Mouse (Mus musculus): Measurements from ENCODE around the gene Fabp1. TPM values are rescaled to one million over a fixed set of nuclear protein-coding genes. Genes with fewer than 3 reads are reported as not detected.

Fabp1 gene
- polyA plus RNA-seq, 1 experiment = not detected

DNA sequence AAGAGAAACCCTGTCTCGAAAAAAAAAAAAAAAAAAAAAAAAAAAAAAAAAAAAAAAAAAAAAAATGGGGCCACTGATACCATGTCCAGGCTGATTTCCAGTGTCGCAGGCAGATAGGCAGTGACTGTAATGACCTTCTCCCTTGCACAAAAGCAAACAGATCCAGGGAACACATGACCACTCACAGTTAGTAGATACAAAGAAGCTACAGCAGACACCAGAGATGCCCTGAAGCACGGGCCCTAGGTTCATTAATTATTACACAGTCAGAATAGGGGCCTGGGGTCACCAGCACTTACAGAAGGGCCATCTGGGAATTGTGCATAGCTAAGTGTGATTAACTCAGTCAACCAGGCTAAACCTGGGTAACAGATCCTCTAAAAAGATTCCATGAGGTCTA, 36.3 kb downstream of the Fabp1 start:
- Histone ChIP-seq H3K4me3 (replicated peaks) (no peak overlapping the region), H3K36me3 (replicated peaks; ENCODE audit: low read length) (no peaks in the 10 kb centered on the region), H3K4me1 (peaks cover 6% of the 10 kb centered on the region; the same call in 1 of the 2 replicates), H3K27me3 (replicated peaks) (peaks cover 15% of the 10 kb centered on the region), H3K9me3 (no peaks in the 10 kb centered on the region)
- TF ChIP-seq GATA1 (IDR thresholded peaks at IDR 0.05; ENCODE audit: borderline replicate concordance, low read length) (no peak), FLI1 (IDR thresholded peaks at IDR 0.05; ENCODE audit: low read length) (no peak)

DNA sequence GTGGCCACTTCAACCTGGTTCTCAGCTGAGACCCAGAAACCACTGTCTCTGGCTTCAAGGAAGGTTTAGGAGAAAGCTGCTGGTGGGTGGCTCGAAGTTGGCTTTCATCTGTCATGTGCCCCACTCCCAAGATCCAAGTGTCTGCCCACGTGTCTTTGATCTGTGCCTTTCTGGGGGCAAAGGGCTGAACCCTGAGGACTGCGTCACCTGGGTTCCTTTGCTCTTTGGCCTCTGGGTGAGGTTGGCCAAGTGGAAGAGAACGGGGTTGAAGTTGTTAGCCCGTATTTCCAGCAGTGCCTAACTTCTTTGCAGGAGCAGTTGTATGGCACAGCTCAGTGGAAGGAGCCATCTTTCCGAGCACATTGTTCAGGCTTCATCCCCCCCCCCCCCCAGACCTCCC, 36.9 kb downstream of the Fabp1 start:
- H3K36me3 ChIP-seq (replicated peaks; ENCODE audit: low read length) = no peaks in the 10 kb centered on the region
- H3K4me1 ChIP-seq = peaks cover 6% of the 10 kb centered on the region; the same call in 1 of the 2 replicates
- H3K4me3 ChIP-seq (replicated peaks) = no peak overlapping the region
- H3K27me3 ChIP-seq (replicated peaks) = peaks cover 19% of the 10 kb centered on the region
- no peaks in the 10 kb centered on the region for H3K9me3 ChIP-seq
- TF ChIP-seq GATA1 (IDR thresholded peaks at IDR 0.05; ENCODE audit: borderline replicate concordance, low read length) (no peak), FLI1 (IDR thresholded peaks at IDR 0.05; ENCODE audit: low read length) (no peak)

GRCm38 (mm10) chr6:71237031-71237431, 37.4 kb downstream of the Fabp1 start:
- Histone ChIP-seq H3K36me3 (replicated peaks; ENCODE audit: low read length) (no peaks in the 10 kb centered on the region), H3K27me3 (replicated peaks) (peaks cover 19% of the 10 kb centered on the region), H3K4me1 (peaks cover 6% of the 10 kb centered on the region; the same call in 1 of the 2 replicates), H3K4me3 (replicated peaks) (no peak overlapping the region), H3K9me3 (no peaks in the 10 kb centered on the region)
- TF ChIP-seq GATA1 (IDR thresholded peaks at IDR 0.05; ENCODE audit: borderline replicate concordance, low read length) (no peak), FLI1 (IDR thresholded peaks at IDR 0.05; ENCODE audit: low read length) (no peak)

GRCm38 (mm10) chr6:71239069-71239750, 39.6 kb downstream of the Fabp1 start:
- Histone ChIP-seq H3K4me3 (replicated peaks) (no peak overlapping the region), H3K27me3 (replicated peaks) (peaks cover 23% of the 10 kb centered on the region), H3K4me1 (peaks cover 6% of the 10 kb centered on the region; the same call in 1 of the 2 replicates), H3K9me3 (no peaks in the 10 kb centered on the region), H3K36me3 (replicated peaks; ENCODE audit: low read length) (no peaks in the 10 kb centered on the region)
- TF ChIP-seq GATA1 (IDR thresholded peaks at IDR 0.05; ENCODE audit: borderline replicate concordance, low read length) (no peak), FLI1 (IDR thresholded peaks at IDR 0.05; ENCODE audit: low read length) (no peak)

DNA sequence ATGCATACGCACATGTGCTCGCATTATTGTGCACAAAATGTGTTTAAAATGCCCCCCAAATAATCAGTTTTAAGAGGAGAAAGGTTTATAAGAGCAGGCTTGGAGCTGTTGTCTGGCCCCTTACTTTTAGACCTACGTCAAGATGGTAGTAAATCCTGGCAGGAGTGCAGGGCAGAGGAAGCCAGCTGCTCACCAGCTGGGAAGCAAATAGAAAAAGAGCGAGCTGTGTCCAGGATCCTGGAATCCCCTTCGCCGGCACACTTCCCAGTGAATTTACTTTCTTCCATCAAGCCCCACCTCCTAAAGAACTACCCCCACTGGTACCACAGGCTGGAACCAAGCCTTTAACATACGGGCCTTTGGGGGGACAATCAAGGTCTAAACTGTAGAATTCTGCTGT, 41.2 kb downstream of the Fabp1 start:
- no peaks in the 10 kb centered on the region; the same call in 1 of the 2 replicates for H3K4me1 ChIP-seq
- H3K36me3 ChIP-seq (replicated peaks; ENCODE audit: low read length) = no peaks in the 10 kb centered on the region
- H3K9me3 ChIP-seq = no peaks in the 10 kb centered on the region
- no peak overlapping the region for H3K4me3 ChIP-seq (replicated peaks)
- H3K27me3 ChIP-seq (replicated peaks) = peaks cover 18% of the 10 kb centered on the region
- TF ChIP-seq GATA1 (IDR thresholded peaks at IDR 0.05; ENCODE audit: borderline replicate concordance, low read length) = no peak
- TF ChIP-seq FLI1 (IDR thresholded peaks at IDR 0.05; ENCODE audit: low read length) = no peak

GRCm38 (mm10) chr6:71242811-71243210, 43.2 kb downstream of the Fabp1 start:
- no peak overlapping the region for H3K4me3 ChIP-seq (replicated peaks)
- no peak for TF ChIP-seq FLI1 (IDR thresholded peaks at IDR 0.05; ENCODE audit: low read length)
- peaks cover 16% of the 10 kb centered on the region for H3K27me3 ChIP-seq (replicated peaks)
- no peaks in the 10 kb centered on the region; the same call in 1 of the 2 replicates for H3K4me1 ChIP-seq
- H3K9me3 ChIP-seq = peaks cover 4% of the 10 kb centered on the region; the same call in 1 of the 2 replicates
- H3K36me3 ChIP-seq (replicated peaks; ENCODE audit: low read length) = no peaks in the 10 kb centered on the region

DNA sequence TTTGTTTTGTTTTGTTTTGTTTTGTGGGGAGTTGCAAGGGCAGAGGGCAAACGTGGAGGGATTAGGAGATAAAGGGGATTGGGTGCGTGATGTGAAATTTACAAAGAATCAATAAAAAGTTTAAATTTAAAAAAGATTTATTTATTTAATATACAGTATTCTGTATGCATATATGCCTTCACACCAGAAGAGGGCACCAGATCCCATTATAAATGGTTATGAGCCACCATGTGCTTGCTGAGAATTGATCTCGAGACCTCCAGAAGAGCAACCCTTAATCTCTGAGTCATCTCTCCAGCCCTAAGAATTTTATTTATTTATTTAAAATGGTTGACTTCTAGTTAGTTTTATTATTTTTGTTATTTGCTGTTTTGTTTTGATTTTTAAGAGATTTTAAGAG, 43.6 kb downstream of the Fabp1 start:
- H3K27me3 ChIP-seq (replicated peaks) = peaks cover 15% of the 10 kb centered on the region
- H3K4me1 ChIP-seq = no peaks in the 10 kb centered on the region; the same call in 1 of the 2 replicates
- TF ChIP-seq GATA1 (IDR thresholded peaks at IDR 0.05; ENCODE audit: borderline replicate concordance, low read length) (no peak), FLI1 (IDR thresholded peaks at IDR 0.05; ENCODE audit: low read length) (no peak)
- H3K4me3 ChIP-seq (replicated peaks) = no peak overlapping the region
- H3K36me3 ChIP-seq (replicated peaks; ENCODE audit: low read length) = no peaks in the 10 kb centered on the region
- peaks cover 4% of the 10 kb centered on the region; the same call in 1 of the 2 replicates for H3K9me3 ChIP-seq

DNA sequence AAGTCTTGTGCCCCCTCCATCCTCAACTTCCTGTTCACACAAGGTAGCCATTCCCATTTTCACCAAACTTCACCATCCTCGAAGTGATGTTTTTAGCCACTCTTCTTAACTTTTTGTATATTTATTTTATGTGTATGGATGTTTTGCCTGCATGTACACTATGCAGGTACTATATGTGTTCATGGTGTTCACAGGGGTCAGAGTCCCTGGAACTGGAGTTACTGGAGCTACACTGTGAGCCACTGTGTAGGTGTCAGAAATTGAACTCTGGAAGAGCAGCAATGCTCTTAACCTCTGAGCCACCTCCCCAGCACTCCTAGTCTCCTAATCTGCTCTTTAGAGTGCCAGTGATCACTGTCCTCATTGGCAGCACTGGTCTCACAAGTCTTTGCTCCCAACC, 48.8 kb downstream of the Fabp1 start:
- no peaks in the 10 kb centered on the region for H3K36me3 ChIP-seq (replicated peaks; ENCODE audit: low read length)
- peaks cover 17% of the 10 kb centered on the region for H3K27me3 ChIP-seq (replicated peaks)
- peaks cover 4% of the 10 kb centered on the region; the same call in 1 of the 2 replicates for H3K9me3 ChIP-seq
- no peak overlapping the region for H3K4me3 ChIP-seq (replicated peaks)
- TF ChIP-seq GATA1 (IDR thresholded peaks at IDR 0.05; ENCODE audit: borderline replicate concordance, low read length) (no peak), FLI1 (IDR thresholded peaks at IDR 0.05; ENCODE audit: low read length) (no peak)
- peaks cover 5% of the 10 kb centered on the region; the same call in 1 of the 2 replicates for H3K4me1 ChIP-seq

DNA sequence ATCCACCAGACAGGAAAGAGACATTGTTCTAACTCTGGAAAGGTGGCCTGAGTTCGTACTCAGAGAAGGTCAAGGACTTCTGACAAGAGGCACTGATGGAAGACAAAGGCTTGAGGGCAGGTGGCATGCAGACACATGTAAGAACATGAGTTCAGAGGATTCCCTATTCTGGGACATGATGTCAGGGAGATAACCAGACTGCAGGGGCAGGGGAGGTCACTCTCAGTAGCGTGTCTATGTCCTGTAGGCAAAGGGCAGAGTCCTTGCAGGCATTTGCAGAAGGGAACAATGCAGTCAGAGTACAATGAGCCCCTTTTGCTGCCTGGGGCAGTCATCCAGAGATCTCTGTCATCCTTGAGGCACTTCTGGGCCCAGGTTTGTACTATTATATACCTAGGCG, 50.0 kb downstream of the Fabp1 start:
- H3K4me1 ChIP-seq = peaks cover 5% of the 10 kb centered on the region; the same call in 1 of the 2 replicates
- TF ChIP-seq GATA1 (IDR thresholded peaks at IDR 0.05; ENCODE audit: borderline replicate concordance, low read length) (no peak), FLI1 (IDR thresholded peaks at IDR 0.05; ENCODE audit: low read length) (no peak)
- H3K27me3 ChIP-seq (replicated peaks) = peaks cover 15% of the 10 kb centered on the region
- no peak overlapping the region for H3K4me3 ChIP-seq (replicated peaks)
- H3K9me3 ChIP-seq = peaks cover 4% of the 10 kb centered on the region; the same call in 1 of the 2 replicates
- H3K36me3 ChIP-seq (replicated peaks; ENCODE audit: low read length) = no peaks in the 10 kb centered on the region

DNA sequence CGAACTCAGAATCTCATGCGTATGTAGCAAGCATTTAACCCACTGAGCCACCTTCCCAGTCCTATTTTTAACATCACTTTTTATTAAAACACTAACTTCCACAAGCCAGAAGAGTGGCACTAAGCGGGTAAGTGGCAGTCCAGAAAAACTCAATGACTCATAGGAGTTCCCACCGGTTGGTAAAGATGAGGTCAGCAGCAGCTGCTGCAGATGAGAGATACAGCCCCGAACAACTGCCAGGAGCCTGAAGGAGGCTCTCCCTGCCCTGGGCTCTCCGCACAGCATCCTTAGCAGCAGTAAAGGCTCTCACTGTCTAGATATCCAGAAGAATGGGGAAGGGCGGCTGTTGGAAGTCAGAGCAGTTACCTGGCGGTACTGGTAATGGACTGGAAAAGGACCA, 51.3 kb downstream of the Fabp1 start:
- peaks cover 15% of the 10 kb centered on the region for H3K27me3 ChIP-seq (replicated peaks)
- TF ChIP-seq FLI1 (IDR thresholded peaks at IDR 0.05; ENCODE audit: low read length) (no peak), GATA1 (IDR thresholded peaks at IDR 0.05; ENCODE audit: borderline replicate concordance, low read length) (no peak)
- no peaks in the 10 kb centered on the region for H3K36me3 ChIP-seq (replicated peaks; ENCODE audit: low read length)
- peaks cover 5% of the 10 kb centered on the region; the same call in 1 of the 2 replicates for H3K4me1 ChIP-seq
- no peak overlapping the region for H3K4me3 ChIP-seq (replicated peaks)
- peaks cover 4% of the 10 kb centered on the region; the same call in 1 of the 2 replicates for H3K9me3 ChIP-seq

All from megakaryocyte, embryonic 14.5 days (primary cell).